ENCODE assay signal across 16 mouse cellular contexts in genomic region chr5:53273699-53274430, GRCm38 (mm10). TPM values are rescaled to one million over a fixed set of nuclear protein-coding genes. Genes with fewer than 3 reads are reported as not detected.
DNase-seq lines count a peak whose midpoint lies in the region; ATAC-seq lines count a peak whose summit lies in the region.
"Had no signal": no experiment of that assay in that cellular context is flagged by ENCODE, and none has a peak within 500 bp of the region (broad histone marks: within the 10 kb centered on the region; RNA-seq: fewer than 3 reads in every experiment).

No protein-coding gene starts in this region.

- WGBS in kidney, embryonic 14.5 days, result 20% methylated on average over 5 of the region's 5 CpGs
- 91% methylated on average over 5 of the region's 5 CpGs for WGBS in forebrain, embryonic 12.5 days

- peaks cover 5% of the 10 kb centered on the region; the same call in 1 of the 2 replicates for H3K36me3 ChIP-seq in kidney, embryonic 14.5 days (ENCODE audit: control insufficient read depth, insufficient read depth, low read length)
- peaks cover 2% of the 10 kb centered on the region; the same call in 1 of the 2 replicates for H3K36me3 ChIP-seq in splenic B cell, adult 2 months (ENCODE audit: control insufficient read depth, insufficient read depth, low read length, poor library complexity, severe bottlenecking)
- no peaks in the 10 kb centered on the region; the same call in 1 of the 2 replicates for H3K36me3 ChIP-seq in forebrain, embryonic 12.5 days (replicated peaks)

- H3K9me3 ChIP-seq in kidney, embryonic 14.5 days (ENCODE audit: control insufficient read depth, low read length), result no peaks in the 10 kb centered on the region
- no peaks in the 10 kb centered on the region for H3K9me3 ChIP-seq in forebrain, embryonic 12.5 days
- H3K9me3 ChIP-seq: liver, embryonic 13.5 days; midbrain, embryonic 10.5 days had no signal

- no peak overlapping the region for H3K4me3 ChIP-seq in kidney, embryonic 14.5 days (ENCODE audit: low read length)
- H3K4me3 ChIP-seq in forebrain, embryonic 12.5 days (replicated peaks), result no peak overlapping the region
- H3K4me3 ChIP-seq: layer of hippocampus, adult 2 months; liver, embryonic 13.5 days; midbrain, embryonic 10.5 days had no signal

- 0 out of 2 replicates have a peak, but pooled peaks have one; percentile 26 for ATAC-seq in frontal cortex, adult (ENCODE audit: low TSS enrichment)
- ATAC-seq in kidney, embryonic 14.5 days (ENCODE audit: low FRiP score, low TSS enrichment), result peak; percentile 58
- no peak for ATAC-seq in forebrain, embryonic 12.5 days (ENCODE audit: low FRiP score)
- ATAC-seq: inflammation-experienced regulatory T-cells, adult 6 months; Patski had no signal

- H3K4me2 ChIP-seq in kidney, embryonic 14.5 days (replicated peaks; ENCODE audit: low read depth, low read length), result no peak overlapping the region
- H3K4me2 ChIP-seq in forebrain, embryonic 12.5 days, result no peak overlapping the region
- H3K4me2 ChIP-seq: liver, embryonic 13.5 days had no signal

- no peak overlapping the region for H3K9ac ChIP-seq in kidney, embryonic 14.5 days (ENCODE audit: low read depth, low read length)
- no peak overlapping the region for H3K9ac ChIP-seq in forebrain, embryonic 12.5 days
- H3K9ac ChIP-seq: liver, embryonic 13.5 days had no signal

- no peaks in the 10 kb centered on the region for H3K27me3 ChIP-seq in kidney, embryonic 14.5 days (ENCODE audit: control insufficient read depth, insufficient read depth, low read length)
- H3K27me3 ChIP-seq in splenic B cell, adult 2 months (ENCODE audit: control insufficient read depth, insufficient read depth, low read length, poor library complexity, severe bottlenecking), result no peaks in the 10 kb centered on the region
- H3K27me3 ChIP-seq in forebrain, embryonic 12.5 days, result no peaks in the 10 kb centered on the region; the same call in 1 of the 2 replicates
- H3K27me3 ChIP-seq: liver, embryonic 13.5 days; Patski had no signal

- H3K27ac ChIP-seq in kidney, embryonic 14.5 days (ENCODE audit: low read depth, low read length), result peak overlapping the region; percentile 47; the same call in 1 of the 2 replicates
- no peak overlapping the region for H3K27ac ChIP-seq in forebrain, embryonic 12.5 days
- H3K27ac ChIP-seq: liver, embryonic 13.5 days; midbrain, embryonic 10.5 days; stomach, postnatal 0 days had no signal

- H3K4me1 ChIP-seq in kidney, embryonic 14.5 days (ENCODE audit: control insufficient read depth, insufficient read depth, low read length), result peaks cover 34% of the 10 kb centered on the region
- peaks cover 49% of the 10 kb centered on the region; the same call in 1 of the 2 replicates for H3K4me1 ChIP-seq in forebrain, embryonic 12.5 days

- DNase-seq in frontal cortex, postnatal 14 days (ENCODE audit: low spot score in 2 of 2), result no peak
- no peak for DNase-seq in kidney, adult 18-20 months
- peak; percentile 43 for DNase-seq in thymus, postnatal 14 days
- no peak for DNase-seq in thymus, postnatal 10 days (ENCODE audit: low spot score in 2 of 2)
- DNase-seq in splenic B cell, adult 2 months (ENCODE audit: low read depth, low spot score), result peak; percentile 35
- DNase-seq: cerebellum, adult 11-12 months; liver, embryonic 13.5 days; lung, postnatal 10 days had no signal

RNA-seq across cellular contexts. Expression of gene Smim20, which starts 7.0 kb away (rescaled TPM):
- polyA plus RNA-seq in kidney, embryonic 14.5 days (2014; fragmentation: Nextera tagmentation; extraction: Ambion mirVana), result 91.7 and 106 TPM in 2 replicates
- 58.2 and 59.1 TPM in 2 replicates for polyA plus RNA-seq in forebrain, embryonic 12.5 days (2016; fragmentation: Nextera tagmentation; extraction: Ambion mirVana)

Comparison
In these comparisons a context has a peak if more than half of its experiments do, and no peak if none do; other contexts are left out.
1. DNase-seq: peak in thymus, postnatal 14 days (single experiment) and splenic B cell, adult 2 months (single experiment); none in frontal cortex, postnatal 14 days (0 of 2), kidney, adult 18-20 months (single experiment) and thymus, postnatal 10 days (0 of 2).